Mouse (Mus musculus) cortical plate, adult 2 months (tissue): ENCODE measurements at regions not wholly inside any gene's neighbourhood (a gene's known extent, or its start where the extent isn't known, plus 50 kb on each side); places are given as distances from the start of the nearest gene placed in this dataset.

Source experiments
- CTCF ChIP-seq: fragments of 200-500 bp; IDR thresholded peaks from 2 replicates; pipeline ENCODE4 v1.5.1; 2011; ENCODE audit warnings: mild to moderate bottlenecking, control low read depth, low read length; ENCODE audit not compliant: insufficient read depth; ENCODE audit errors: extremely low read depth
- POLR2A ChIP-seq: fragments of 200-500 bp; IDR thresholded peaks from 2 replicates; pipeline ENCODE4 v1.6.1; 2011; ENCODE audit warnings: mild to moderate bottlenecking, low read length, control low read depth; ENCODE audit not compliant: insufficient read depth; ENCODE audit errors: extremely low read depth

- no peak for TF ChIP-seq CTCF
- TF ChIP-seq POLR2A: no peak
These were observed 127.7 kb downstream of the Sp3 start for GRCm38 (mm10) chr2:72852509-72852908.
